Mouse (Mus musculus) limb, embryonic 14.5 days (tissue): ENCODE measurements around the gene Insyn1. TPM values are rescaled to one million over a fixed set of nuclear protein-coding genes. Genes with fewer than 3 reads are reported as not detected.
A peak's percentile ranks its signal among the peaks of the same experiment; 100 is the strongest.

Experiments used
- ATAC-seq: fragments of 200-750 bp; cut with Nextera tagmentation; 2 replicates; pipeline ENCODE4 v1.8.0; 2017; ENCODE audit warnings: low read depth, moderate number of reproducible peaks, moderate TSS enrichment; ENCODE audit not compliant: low FRiP score
- DNase-seq: peaks from one replicate; pipeline ENCODE4 v3.0.0-alpha.2; 2015; ENCODE audit warnings: low spot score
- H3K27ac ChIP-seq: fragments of 300-500 bp; sonication (generic); replicated peaks from 2 replicates; pipeline ENCODE4 v1.5.1; 2014; ENCODE audit warnings: low read depth, mild to moderate bottlenecking, low read length, moderate library complexity, mixed read lengths
- H3K27me3 ChIP-seq: fragments of 300-500 bp; sonication (generic); 2 replicates; pipeline ENCODE4 v1.6.1; 2014; ENCODE audit warnings: low read length, mixed read lengths; ENCODE audit not compliant: control insufficient read depth, insufficient read depth
- H3K36me3 ChIP-seq: fragments of 300-500 bp; sonication (generic); 2 replicates; pipeline ENCODE4 v1.6.1; 2014; ENCODE audit warnings: mild to moderate bottlenecking, low read length, moderate library complexity, mixed read lengths; ENCODE audit not compliant: control insufficient read depth, insufficient read depth
- H3K4me1 ChIP-seq: fragments of 300-500 bp; sonication (generic); 2 replicates; pipeline ENCODE4 v1.6.1; 2014; ENCODE audit warnings: antibody characterized with exemption, low read length, mixed read lengths; ENCODE audit not compliant: control insufficient read depth, insufficient read depth
- H3K4me2 ChIP-seq: fragments of 300-500 bp; sonication (generic); replicated peaks from 2 replicates; pipeline ENCODE4 v1.6.1; 2014; ENCODE audit warnings: low read depth, mild to moderate bottlenecking, low read length, moderate library complexity; ENCODE audit not compliant: severe bottlenecking
- H3K4me3 ChIP-seq: fragments of 300-500 bp; sonication (generic); replicated peaks from 2 replicates; pipeline ENCODE4 v1.5.1; 2014; ENCODE audit warnings: low read length
- H3K9ac ChIP-seq: fragments of 300-500 bp; sonication (generic); 2 replicates; pipeline ENCODE4 v1.6.1; 2014; ENCODE audit warnings: mild to moderate bottlenecking, low read depth, low read length, moderate library complexity; ENCODE audit not compliant: severe bottlenecking
- H3K9me3 ChIP-seq: fragments of 300-500 bp; sonication (generic); 2 replicates; pipeline ENCODE4 v1.6.1; 2016; ENCODE audit warnings: low read length; ENCODE audit not compliant: control insufficient read depth
- POLR2A ChIP-seq: fragments of 200-500 bp; IDR thresholded peaks from 2 replicates; pipeline ENCODE4 v1.8.0; 2012; ENCODE audit warnings: inconsistent platforms, mild to moderate bottlenecking, moderate library complexity, borderline replicate concordance; ENCODE audit not compliant: insufficient read depth, insufficient read length; ENCODE audit errors: extremely low read depth
- WGBS: fragments of 180-500 bp; shearing (Covaris S2); extraction: QIAGEN DNeasy Blood & Tissue Kit; methylation state at CpG from one replicate; pipeline ENCODE4 v1.1.7; 2014; 5-methylcytosine and 5-hydroxymethylcytosine counted together
- polyA plus RNA-seq, 2 experiments: library from polyadenylated mRNA; depleted of rRNA in 1 of 2; stranded (reverse) in 1 of 2; unstranded in 1 of 2; fragments of >200 nt; fragmentation: Nextera tagmentation in 1 of 2; extraction: Ambion mirVana in 1 of 2; gene quantifications; 2 replicates each; pipeline versions ENCODE4 v1.2.1 to v1.2.3; 2012 to 2014

Insyn1 gene
- 23.9 and 28.1 TPM in 2 replicates for polyA plus RNA-seq (2012; rRNA removed)
- polyA plus RNA-seq (2014; fragmentation: Nextera tagmentation; extraction: Ambion mirVana): 6.5 and 8.2 TPM in 2 replicates

DNA sequence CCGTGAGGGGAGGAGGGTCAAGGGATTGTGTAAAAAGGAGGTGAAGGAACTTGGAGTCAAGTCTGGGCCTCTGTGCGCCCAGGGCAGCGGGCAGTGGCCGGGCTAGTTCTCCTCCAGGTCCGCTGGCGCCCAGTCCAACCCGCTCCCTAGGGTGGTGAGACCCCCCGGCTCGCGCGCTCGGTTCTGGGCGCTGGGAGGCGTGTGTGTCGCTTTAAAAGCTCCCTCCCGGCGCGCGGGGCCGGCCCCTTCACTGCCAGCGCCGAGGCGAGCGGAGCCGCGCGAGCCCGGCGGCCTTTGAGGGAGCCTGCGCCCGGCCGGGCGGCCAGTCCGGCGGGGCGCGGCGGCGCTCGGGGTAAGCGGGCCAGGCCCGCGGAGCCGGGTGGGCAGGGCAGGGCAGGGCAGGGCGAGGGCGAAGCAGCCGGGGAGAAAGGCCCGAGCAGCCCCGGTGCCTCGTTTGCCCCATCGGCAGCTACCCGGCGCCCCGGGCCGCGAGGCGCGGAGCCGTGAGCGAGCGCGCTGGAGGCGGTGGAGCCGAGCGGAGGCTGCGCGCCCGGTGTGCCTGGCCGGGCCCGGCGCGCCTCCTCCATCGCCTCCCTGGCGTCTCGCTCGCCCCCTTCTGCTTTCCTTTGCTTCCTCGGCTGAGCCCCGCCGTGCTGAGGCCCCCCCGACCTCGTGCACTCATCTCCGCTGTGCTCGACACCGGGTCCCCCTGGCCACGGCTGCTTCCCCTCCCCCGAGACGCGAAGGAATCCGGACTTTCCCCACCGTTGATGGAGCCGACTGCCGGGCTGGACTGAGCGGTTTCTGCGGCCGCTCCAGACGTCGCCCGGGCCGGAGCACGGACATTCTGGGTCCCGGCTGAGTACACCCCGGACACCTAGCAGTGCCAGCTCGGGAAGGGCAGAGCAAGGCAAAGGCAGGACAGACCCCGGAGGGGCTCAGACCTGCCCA lies at the start of gene Insyn1:
TSS of gene Insyn1 (plus strand) at position 753 of the 951 bp plus-strand sequence.
- 0 out of 2 replicates have a peak, but pooled peaks have one; percentile 33 for TF ChIP-seq POLR2A
- Histone ChIP-seq H3K9ac (peak within 1 kb of the TSS; percentile 90), H3K9me3 (no peaks in the 10 kb centered on the region), H3K27me3 (no peaks in the 10 kb centered on the region), H3K4me1 (peaks cover 21% of the 10 kb centered on the region), H3K27ac (peak within 1 kb of the TSS; percentile 83), H3K4me3 (peak within 1 kb of the TSS; percentile 86), H3K4me2 (peak within 1 kb of the TSS; percentile 85), H3K36me3 (no peaks in the 10 kb centered on the region; the same call in 1 of the 2 replicates)
- ATAC-seq: peak; percentile 81
- under 1% methylated on average over 63 of the region's 104 CpGs for WGBS
- DNase-seq: peak; percentile 46

DNA sequence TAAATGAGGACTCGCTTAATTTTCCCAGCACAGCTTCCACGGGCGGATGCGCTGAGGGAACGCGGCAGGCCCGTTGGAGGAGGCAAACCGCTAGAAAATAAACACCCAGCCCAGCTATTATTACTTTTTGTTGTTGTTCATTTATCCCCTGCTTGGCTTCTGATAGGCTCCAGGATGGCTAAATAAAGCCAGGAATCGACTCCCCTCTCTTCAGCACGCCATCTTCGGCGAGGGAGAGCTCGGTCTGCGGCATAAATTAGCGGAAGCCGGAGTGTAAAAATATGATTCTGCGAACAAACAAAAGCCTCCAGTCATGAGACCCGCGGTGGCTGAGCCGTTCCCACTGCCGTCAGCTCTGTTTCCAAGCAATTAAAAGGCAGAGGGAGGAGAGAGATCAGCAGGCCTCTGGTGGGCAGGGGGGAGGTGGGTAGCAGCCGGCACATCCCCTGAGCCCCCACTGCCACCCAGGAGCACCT lies 49.4 kb upstream of the Insyn1 start:
- Histone ChIP-seq H3K4me3 (no peak overlapping the region), H3K4me1 (peaks cover 16% of the 10 kb centered on the region), H3K36me3 (no peaks in the 10 kb centered on the region), H3K27ac (no peak overlapping the region), H3K27me3 (no peaks in the 10 kb centered on the region), H3K9me3 (no peaks in the 10 kb centered on the region), H3K4me2 (no peak overlapping the region), H3K9ac (no peak overlapping the region)
- WGBS: 67% methylated on average over 22 of the region's 22 CpGs
- no peak for TF ChIP-seq POLR2A
- ATAC-seq: no peak
- no peak for DNase-seq

DNA sequence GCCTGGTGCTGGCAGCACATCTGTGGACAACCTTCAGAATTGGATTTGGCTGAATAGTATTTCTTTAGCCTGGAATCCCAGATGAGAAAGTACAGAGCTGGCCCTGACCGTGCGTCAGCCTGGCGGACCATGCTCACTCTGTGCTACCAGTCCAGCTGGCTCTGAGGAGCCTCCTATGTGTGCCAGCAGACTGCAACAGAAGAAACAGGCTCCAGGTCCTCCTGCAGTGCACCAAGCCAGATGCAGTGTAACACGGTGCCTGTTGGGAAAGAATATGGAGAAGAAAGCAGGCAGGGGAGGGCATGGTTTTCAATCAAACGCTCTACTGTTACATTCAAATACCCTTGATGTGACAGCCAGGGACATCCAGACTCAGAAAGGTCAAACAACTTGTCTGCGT lies 48.3 kb upstream of the Insyn1 start:
- WGBS: 71% methylated on average over 6 of the region's 6 CpGs
- ATAC-seq (no peak), DNase-seq (no peak)
- Histone ChIP-seq H3K9ac (no peak overlapping the region), H3K27ac (0 out of 2 replicates have a peak overlapping the region, but pooled peaks have one; percentile 14), H3K4me1 (peaks cover 16% of the 10 kb centered on the region), H3K36me3 (no peaks in the 10 kb centered on the region), H3K27me3 (no peaks in the 10 kb centered on the region), H3K4me2 (no peak overlapping the region), H3K4me3 (no peak overlapping the region), H3K9me3 (no peaks in the 10 kb centered on the region)
- no peak for TF ChIP-seq POLR2A

DNA sequence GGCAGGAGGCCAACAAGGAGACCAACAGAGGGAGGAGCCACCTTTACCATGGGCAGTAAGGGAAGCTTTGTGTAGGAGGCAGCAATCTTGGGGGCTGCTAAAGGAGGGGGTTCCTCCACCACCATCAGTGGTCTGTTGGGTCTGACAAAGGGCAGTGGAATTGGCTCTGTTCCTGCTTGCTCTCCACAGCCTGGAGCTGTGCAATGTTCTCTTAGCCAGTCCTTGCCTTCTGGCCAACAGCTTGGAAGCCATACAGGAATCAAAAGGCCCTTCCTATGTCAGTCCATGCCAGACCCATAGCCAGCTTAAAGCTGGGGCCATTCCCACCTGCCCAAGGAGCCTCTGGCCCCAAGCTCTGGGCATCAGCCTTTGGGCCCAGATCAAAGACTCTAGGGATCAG lies 47.8 kb upstream of the Insyn1 start:
- DNase-seq (no peak), ATAC-seq (no peak)
- H3K9ac ChIP-seq: no peak overlapping the region
- H3K4me1 ChIP-seq: peaks cover 16% of the 10 kb centered on the region
- H3K27me3 ChIP-seq: no peaks in the 10 kb centered on the region
- no peaks in the 10 kb centered on the region for H3K9me3 ChIP-seq
- no peaks in the 10 kb centered on the region for H3K36me3 ChIP-seq
- H3K4me2 ChIP-seq: no peak overlapping the region
- TF ChIP-seq POLR2A: no peak
- no peak overlapping the region for H3K27ac ChIP-seq
- H3K4me3 ChIP-seq: no peak overlapping the region

DNA sequence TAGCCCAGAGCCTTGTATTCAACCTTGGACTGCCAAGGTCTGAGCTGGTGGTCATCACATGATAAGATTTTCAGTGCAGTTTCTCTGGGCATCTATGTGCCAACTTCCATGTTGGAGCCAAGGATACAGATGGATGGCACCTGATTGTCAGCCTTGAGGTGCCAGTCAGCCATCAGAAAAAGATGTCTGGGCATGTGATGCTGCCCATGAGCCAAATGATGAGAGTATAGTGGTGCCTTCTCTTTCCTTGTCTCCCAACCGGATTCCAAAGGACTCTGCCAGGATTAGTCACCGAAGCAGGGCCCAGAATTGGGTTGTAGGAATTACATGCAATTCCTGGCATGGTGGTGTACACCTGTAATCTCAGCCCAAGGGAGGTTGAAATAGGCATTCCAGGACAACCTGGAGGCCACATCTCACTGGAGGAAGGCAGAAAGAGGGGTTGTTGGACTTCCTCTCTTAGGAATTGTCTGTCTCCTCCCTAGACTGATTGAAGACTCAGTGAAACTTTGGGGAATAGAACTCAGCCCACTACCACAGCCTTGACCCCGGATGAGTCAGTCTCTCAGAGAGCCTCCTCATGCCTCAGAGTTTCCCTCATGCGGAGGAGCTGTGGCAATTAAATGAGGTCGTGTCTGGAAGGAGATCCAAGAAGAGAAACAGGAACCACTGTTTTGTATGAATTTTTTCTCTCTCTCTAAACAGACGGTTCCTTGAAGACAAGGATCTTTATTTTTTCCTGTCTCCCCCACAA lies 46.9 kb upstream of the Insyn1 start:
- Histone ChIP-seq H3K27ac (peak overlapping the region; percentile 10; the same call in 1 of the 2 replicates), H3K27me3 (no peaks in the 10 kb centered on the region), H3K9ac (no peak overlapping the region), H3K9me3 (no peaks in the 10 kb centered on the region), H3K4me2 (no peak overlapping the region), H3K4me3 (no peak overlapping the region), H3K4me1 (peaks cover 16% of the 10 kb centered on the region), H3K36me3 (no peaks in the 10 kb centered on the region)
- DNase-seq: peak; percentile 26
- TF ChIP-seq POLR2A: no peak
- 57% methylated on average over 6 of the region's 6 CpGs for WGBS
- no peak for ATAC-seq
